Mouse (Mus musculus): ENCODE measurements around the gene Aldh3a2.

DNA sequence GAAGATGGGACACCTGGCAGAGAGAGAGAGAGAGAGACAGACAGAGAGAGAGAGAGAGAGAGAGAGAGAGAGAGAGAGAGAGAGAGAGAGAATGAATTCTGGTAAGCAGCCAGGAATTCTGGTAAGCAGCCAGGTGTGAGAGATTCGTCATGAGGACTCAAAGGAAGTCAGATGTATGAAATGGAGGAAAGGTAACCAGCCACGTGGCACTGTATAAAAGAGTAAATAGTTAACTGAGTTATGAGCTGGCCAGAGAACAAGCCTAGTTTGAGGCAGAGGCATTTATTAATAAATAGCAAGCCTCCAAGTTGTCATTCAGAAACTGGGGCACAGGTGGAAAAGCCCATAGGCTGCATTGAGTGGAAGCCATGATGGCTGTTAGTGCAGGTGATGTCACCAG lies 30.6 kb upstream of the Aldh3a2 start:
- TF ChIP-seq CTCF (conservative IDR thresholded peaks at IDR 0.05; ENCODE audit: low read length), result no peak
- TF ChIP-seq NANOG (IDR thresholded peaks at IDR 0.05; ENCODE audit: borderline replicate concordance, low read length), result no peak
- no peak for TF ChIP-seq POU5F1 (IDR thresholded peaks at IDR 0.05; ENCODE audit: borderline replicate concordance, low read length)

All from E14TG2a.4 (cell line).